Mouse (Mus musculus) midbrain, embryonic 11.5 days (tissue): ENCODE results near the gene Npffr2. TPM values are rescaled to one million over a fixed set of nuclear protein-coding genes. Genes with fewer than 3 reads are reported as not detected.
"Not testable (repeated sequence)": the region's sequence is repeated elsewhere in the genome, so short reads cannot be mapped to it uniquely, and the experiment has no call there.

ENCODE experiments used
- ATAC-seq: fragments of 200-750 bp; cut with Nextera tagmentation; 2 replicates; pipeline ENCODE4 v1.8.0; 2017; ENCODE audit warnings: moderate TSS enrichment, moderate library complexity; ENCODE audit not compliant: low FRiP score
- DNase-seq: peaks from one replicate; pipeline ENCODE4 v3.0.0; 2015; ENCODE audit warnings: low spot score; ENCODE audit errors: missing footprints
- H3K27ac ChIP-seq: fragments of 300-500 bp; sonication (generic); 2 replicates; pipeline ENCODE4 v1.5.1; 2014; ENCODE audit warnings: low read depth, low read length
- H3K27me3 ChIP-seq: fragments of 300-500 bp; sonication (generic); 2 replicates; pipeline ENCODE4 v1.6.1; 2014; ENCODE audit warnings: mild to moderate bottlenecking, low read length, moderate library complexity, mixed read lengths; ENCODE audit not compliant: control insufficient read depth, insufficient read depth
- H3K36me3 ChIP-seq: fragments of 300-500 bp; sonication (generic); 2 replicates; pipeline ENCODE4 v1.6.1; 2014; ENCODE audit warnings: mild to moderate bottlenecking, low read length, moderate library complexity, mixed read lengths; ENCODE audit not compliant: control insufficient read depth, insufficient read depth
- H3K4me1 ChIP-seq: fragments of 300-500 bp; sonication (generic); 2 replicates; pipeline ENCODE4 v1.6.1; 2014; ENCODE audit warnings: low read length; ENCODE audit not compliant: control insufficient read depth, insufficient read depth
- H3K4me2 ChIP-seq: fragments of 300-500 bp; sonication (generic); 2 replicates; pipeline ENCODE4 v1.6.1; 2014; ENCODE audit warnings: mild to moderate bottlenecking, moderate library complexity
- H3K4me3 ChIP-seq: fragments of 300-500 bp; sonication (generic); 2 replicates; pipeline ENCODE4 v1.5.1; 2014; ENCODE audit warnings: low read depth, low read length
- H3K9ac ChIP-seq: fragments of 300-500 bp; sonication (generic); 2 replicates; pipeline ENCODE4 v1.6.1; 2014; ENCODE audit warnings: low read length
- H3K9me3 ChIP-seq: fragments of 300-500 bp; sonication (generic); 2 replicates; pipeline ENCODE4 v1.6.1; 2016; ENCODE audit warnings: low read length; ENCODE audit not compliant: control insufficient read depth
- WGBS: fragments of 180-500 bp; shearing (Covaris S2); extraction: QIAGEN DNeasy Blood & Tissue Kit; methylation state at CpG from one replicate; pipeline ENCODE4 v1.1.7; 2014; 5-methylcytosine and 5-hydroxymethylcytosine counted together
- polyA plus RNA-seq: library from polyadenylated mRNA; unstranded; fragments of >200 nt; fragmentation: Nextera tagmentation; extraction: Ambion mirVana; gene quantifications from 2 replicates; pipeline ENCODE4 v1.2.1, GENCODE M21; 2014

Gene Npffr2
- polyA plus RNA-seq, 1 experiment from 2014 or later, result not detected

- Histone ChIP-seq H3K4me3 (no peak overlapping the region), H3K9ac (no peak overlapping the region), H3K36me3 (no peaks in the 10 kb centered on the region), H3K9me3 (no peaks in the 10 kb centered on the region), H3K27ac (no peak overlapping the region), H3K4me2 (no peak overlapping the region), H3K4me1 (no peaks in the 10 kb centered on the region), H3K27me3 (no peaks in the 10 kb centered on the region)
- ATAC-seq, result peak; percentile 82
- WGBS, result 38% methylated on average over 2 of the region's 2 CpGs
- peak; percentile 97 for DNase-seq
These were observed 16.2 kb downstream of the Npffr2 start for GRCm38 (mm10) chr5:89543476-89543875.

- H3K27ac ChIP-seq, H3K27me3 ChIP-seq, H3K4me1 ChIP-seq, H3K4me3 ChIP-seq, H3K9ac ChIP-seq, DNase-seq, H3K4me2 ChIP-seq, ATAC-seq, H3K9me3 ChIP-seq, H3K36me3 ChIP-seq: not testable (repeated sequence)
- 33% methylated on average over 4 of the region's 4 CpGs for WGBS
These were observed 31.9 kb downstream of the Npffr2 start for GRCm38 (mm10) chr5:89559118-89559517.

GRCm38 (mm10) chr5:89561381-89561780, 34.2 kb downstream of the Npffr2 start:
- no peak overlapping the region for H3K4me2 ChIP-seq
- no peak overlapping the region for H3K27ac ChIP-seq
- no peak overlapping the region for H3K4me3 ChIP-seq
- H3K9ac ChIP-seq, result no peak overlapping the region
- no peaks in the 10 kb centered on the region for H3K4me1 ChIP-seq
- ATAC-seq (no peak), DNase-seq (no peak)
- no peaks in the 10 kb centered on the region for H3K9me3 ChIP-seq
- H3K36me3 ChIP-seq, result no peaks in the 10 kb centered on the region
- no peaks in the 10 kb centered on the region for H3K27me3 ChIP-seq

- no peak for ATAC-seq
- Histone ChIP-seq H3K9me3 (no peaks in the 10 kb centered on the region), H3K27ac (no peak overlapping the region), H3K9ac (no peak overlapping the region), H3K4me2 (no peak overlapping the region), H3K4me1 (no peaks in the 10 kb centered on the region), H3K4me3 (no peak overlapping the region), H3K27me3 (no peaks in the 10 kb centered on the region), H3K36me3 (no peaks in the 10 kb centered on the region)
- no peak for DNase-seq
- WGBS, result 88% methylated on average over 1 of the region's 1 CpGs
These were observed 51.4 kb downstream of the Npffr2 start for GRCm38 (mm10) chr5:89578678-89579077.

GRCm38 (mm10) chr5:89579181-89579580, 52.0 kb downstream of the Npffr2 start:
- Histone ChIP-seq H3K9me3 (no peaks in the 10 kb centered on the region), H3K4me2 (no peak overlapping the region), H3K27ac (no peak overlapping the region), H3K9ac (no peak overlapping the region), H3K27me3 (no peaks in the 10 kb centered on the region), H3K4me3 (no peak overlapping the region), H3K36me3 (no peaks in the 10 kb centered on the region), H3K4me1 (no peaks in the 10 kb centered on the region)
- WGBS, result 93% methylated on average over 1 of the region's 1 CpGs
- ATAC-seq (peak; percentile 46; the same call in 1 of the 2 replicates), DNase-seq (no peak)

- Histone ChIP-seq H3K4me1 (no peaks in the 10 kb centered on the region), H3K27me3 (no peaks in the 10 kb centered on the region), H3K36me3 (no peaks in the 10 kb centered on the region), H3K4me2 (no peak overlapping the region), H3K27ac (no peak overlapping the region), H3K4me3 (no peak overlapping the region), H3K9me3 (no peaks in the 10 kb centered on the region), H3K9ac (no peak overlapping the region)
- WGBS, result 63% methylated on average over 1 of the region's 1 CpGs
- DNase-seq, result no peak
- ATAC-seq, result no peak
These were observed 53.9 kb downstream of the Npffr2 start for GRCm38 (mm10) chr5:89581143-89581542.

- Histone ChIP-seq H3K27ac (no peak overlapping the region), H3K9me3 (no peaks in the 10 kb centered on the region), H3K4me2 (no peak overlapping the region), H3K4me1 (no peaks in the 10 kb centered on the region), H3K36me3 (no peaks in the 10 kb centered on the region), H3K9ac (no peak overlapping the region), H3K27me3 (no peaks in the 10 kb centered on the region), H3K4me3 (no peak overlapping the region)
- WGBS, result 85% methylated on average over 5 of the region's 5 CpGs
- no peak for ATAC-seq
- no peak for DNase-seq
These were observed 54.6 kb downstream of the Npffr2 start for GRCm38 (mm10) chr5:89581742-89582366.

- no peak overlapping the region for H3K9ac ChIP-seq
- no peaks in the 10 kb centered on the region for H3K27me3 ChIP-seq
- 84% methylated on average over 3 of the region's 3 CpGs for WGBS
These were observed 57.8 kb downstream of the Npffr2 start for GRCm38 (mm10) chr5:89585021-89585420.

GRCm38 (mm10) chr5:89592301-89592700, 65.1 kb downstream of the Npffr2 start:
- Histone ChIP-seq H3K27ac (no peak overlapping the region), H3K36me3 (no peaks in the 10 kb centered on the region), H3K27me3 (no peaks in the 10 kb centered on the region), H3K9me3 (no peaks in the 10 kb centered on the region), H3K9ac (no peak overlapping the region), H3K4me3 (no peak overlapping the region), H3K4me1 (no peaks in the 10 kb centered on the region), H3K4me2 (no peak overlapping the region)
- ATAC-seq (no peak), DNase-seq (no peak)
- WGBS, result 87% methylated on average over 4 of the region's 4 CpGs

More at GRCm38 (mm10) chr5:89585021-89585420, 57.8 kb downstream of the Npffr2 start:
- no peaks in the 10 kb centered on the region for H3K36me3 ChIP-seq
- no peak for DNase-seq
- no peaks in the 10 kb centered on the region for H3K4me1 ChIP-seq
- no peak overlapping the region for H3K27ac ChIP-seq
- H3K4me2 ChIP-seq, result no peak overlapping the region
- ATAC-seq, result no peak
- H3K9me3 ChIP-seq, result no peaks in the 10 kb centered on the region
- no peak overlapping the region for H3K4me3 ChIP-seq
